Mouse (Mus musculus) neural tube, embryonic 14.5 days (tissue): ENCODE measurements around the gene Crybg3. TPM values are rescaled to one million over a fixed set of nuclear protein-coding genes. Genes with fewer than 3 reads are reported as not detected.

Experiments used
- ATAC-seq: fragments of 200-750 bp; cut with Nextera tagmentation; 2 replicates; pipeline ENCODE4 v1.8.0; 2017; ENCODE audit warnings: low read depth, mild to moderate bottlenecking, moderate TSS enrichment, moderate library complexity
- H3K27ac ChIP-seq: fragments of 300-500 bp; sonication (generic); 2 replicates; pipeline ENCODE4 v1.5.1; 2014; ENCODE audit warnings: low read depth, mild to moderate bottlenecking, control low read depth, low read length, moderate library complexity, mixed read lengths
- H3K27me3 ChIP-seq: fragments of 300-500 bp; sonication (generic); 2 replicates; pipeline ENCODE4 v1.6.1; 2014; ENCODE audit warnings: low read length; ENCODE audit not compliant: control insufficient read depth, insufficient read depth
- H3K36me3 ChIP-seq: fragments of 300-500 bp; sonication (generic); 2 replicates; pipeline ENCODE4 v1.6.1; 2014; ENCODE audit warnings: low read length, mixed read lengths; ENCODE audit not compliant: control insufficient read depth, insufficient read depth
- H3K4me1 ChIP-seq: fragments of 300-500 bp; sonication (generic); 2 replicates; pipeline ENCODE4 v1.6.1; 2014; ENCODE audit warnings: low read length; ENCODE audit not compliant: control insufficient read depth, insufficient read depth
- H3K4me2 ChIP-seq: fragments of 300-500 bp; sonication (generic); 2 replicates; pipeline ENCODE4 v1.6.1; 2014; ENCODE audit warnings: mild to moderate bottlenecking, low read depth, low read length, control low read depth
- H3K4me3 ChIP-seq: fragments of 300-500 bp; sonication (generic); 2 replicates; pipeline ENCODE4 v1.5.1; 2014; ENCODE audit warnings: low read depth, low read length, control low read depth, mixed read lengths
- H3K9ac ChIP-seq: fragments of 300-500 bp; sonication (generic); replicated peaks from 2 replicates; pipeline ENCODE4 v1.6.1; 2014; ENCODE audit warnings: low read depth, mild to moderate bottlenecking, control low read depth, low read length, mixed read lengths
- H3K9me3 ChIP-seq: fragments of 300-500 bp; sonication (generic); 2 replicates; pipeline ENCODE4 v1.6.1; 2016; ENCODE audit warnings: low read length; ENCODE audit not compliant: control insufficient read depth
- WGBS: fragments of 180-500 bp; shearing (Covaris S2); extraction: QIAGEN DNeasy Blood & Tissue Kit; methylation state at CpG from one replicate; pipeline ENCODE4 v1.1.7; 2014; 5-methylcytosine and 5-hydroxymethylcytosine counted together
- polyA plus RNA-seq: library from polyadenylated mRNA; unstranded; fragments of >200 nt; fragmentation: Nextera tagmentation; extraction: Ambion mirVana; gene quantifications from 2 replicates; pipeline ENCODE4 v1.2.1, GENCODE M21; 2014

The Crybg3 gene
- polyA plus RNA-seq, 1 experiment from 2014 or later: 2.2 TPM

GRCm38 (mm10) chr16:59586911-59587310 is 13.9 kb downstream of the Crybg3 start:
- no peak overlapping the region for H3K4me3 ChIP-seq
- H3K27me3 ChIP-seq: no peaks in the 10 kb centered on the region
- no peak overlapping the region for H3K4me2 ChIP-seq
- H3K9me3 ChIP-seq: no peaks in the 10 kb centered on the region
- 93% methylated on average over 8 of the region's 8 CpGs for WGBS
- H3K27ac ChIP-seq: no peak overlapping the region
- H3K9ac ChIP-seq: no peak overlapping the region
- no peak; the same call in 1 of the 2 replicates for ATAC-seq
- no peaks in the 10 kb centered on the region for H3K36me3 ChIP-seq
- no peaks in the 10 kb centered on the region for H3K4me1 ChIP-seq

- WGBS: 69% methylated on average over 6 of the region's 6 CpGs
- Histone ChIP-seq H3K36me3 (no peaks in the 10 kb centered on the region), H3K9me3 (no peaks in the 10 kb centered on the region), H3K4me3 (no peak overlapping the region), H3K4me1 (no peaks in the 10 kb centered on the region), H3K4me2 (no peak overlapping the region), H3K27me3 (no peaks in the 10 kb centered on the region), H3K27ac (no peak overlapping the region), H3K9ac (no peak overlapping the region)
- ATAC-seq: no peak
Observed at GRCm38 (mm10) chr16:59586276-59586675, 14.5 kb downstream of the Crybg3 start.

GRCm38 (mm10) chr16:59585706-59586244 is 15.0 kb downstream of the Crybg3 start:
- Histone ChIP-seq H3K4me2 (no peak overlapping the region), H3K9me3 (no peaks in the 10 kb centered on the region), H3K36me3 (no peaks in the 10 kb centered on the region), H3K27ac (no peak overlapping the region), H3K9ac (no peak overlapping the region), H3K27me3 (no peaks in the 10 kb centered on the region), H3K4me3 (no peak overlapping the region), H3K4me1 (no peaks in the 10 kb centered on the region)
- WGBS: 90% methylated on average over 4 of the region's 4 CpGs
- no peak for ATAC-seq

GRCm38 (mm10) chr16:59583515-59583914 is 17.3 kb downstream of the Crybg3 start:
- no peak overlapping the region for H3K4me2 ChIP-seq
- no peak for ATAC-seq
- H3K4me3 ChIP-seq: no peak overlapping the region
- no peaks in the 10 kb centered on the region for H3K36me3 ChIP-seq
- H3K27ac ChIP-seq: no peak overlapping the region
- no peaks in the 10 kb centered on the region for H3K27me3 ChIP-seq
- no peaks in the 10 kb centered on the region for H3K4me1 ChIP-seq
- 91% methylated on average over 5 of the region's 5 CpGs for WGBS
- H3K9me3 ChIP-seq: no peaks in the 10 kb centered on the region
- no peak overlapping the region for H3K9ac ChIP-seq

GRCm38 (mm10) chr16:59579237-59579636 is 21.5 kb downstream of the Crybg3 start:
- Histone ChIP-seq H3K27me3 (no peaks in the 10 kb centered on the region), H3K9ac (no peak overlapping the region), H3K9me3 (no peaks in the 10 kb centered on the region), H3K4me3 (no peak overlapping the region), H3K4me1 (no peaks in the 10 kb centered on the region), H3K27ac (no peak overlapping the region), H3K36me3 (no peaks in the 10 kb centered on the region), H3K4me2 (no peak overlapping the region)
- 92% methylated on average over 8 of the region's 8 CpGs for WGBS
- no peak for ATAC-seq

GRCm38 (mm10) chr16:59573961-59574360 is 26.8 kb downstream of the Crybg3 start:
- Histone ChIP-seq H3K9me3 (no peaks in the 10 kb centered on the region), H3K4me1 (no peaks in the 10 kb centered on the region), H3K4me3 (no peak overlapping the region), H3K27me3 (no peaks in the 10 kb centered on the region), H3K36me3 (no peaks in the 10 kb centered on the region), H3K9ac (no peak overlapping the region), H3K27ac (no peak overlapping the region), H3K4me2 (no peak overlapping the region)
- 47% methylated on average over 11 of the region's 11 CpGs for WGBS
- ATAC-seq: no peak

GRCm38 (mm10) chr16:59572685-59573084 is 28.1 kb downstream of the Crybg3 start:
- Histone ChIP-seq H3K36me3 (no peaks in the 10 kb centered on the region), H3K4me1 (no peaks in the 10 kb centered on the region), H3K4me2 (no peak overlapping the region), H3K27ac (no peak overlapping the region), H3K9me3 (no peaks in the 10 kb centered on the region), H3K4me3 (no peak overlapping the region), H3K27me3 (no peaks in the 10 kb centered on the region), H3K9ac (no peak overlapping the region)
- ATAC-seq: no peak
- 91% methylated on average over 3 of the region's 3 CpGs for WGBS

GRCm38 (mm10) chr16:59570807-59571206 is 30.0 kb downstream of the Crybg3 start:
- Histone ChIP-seq H3K27me3 (no peaks in the 10 kb centered on the region), H3K4me1 (no peaks in the 10 kb centered on the region), H3K36me3 (no peaks in the 10 kb centered on the region), H3K4me2 (no peak overlapping the region), H3K4me3 (no peak overlapping the region), H3K9ac (no peak overlapping the region), H3K27ac (no peak overlapping the region), H3K9me3 (no peaks in the 10 kb centered on the region)
- WGBS: 96% methylated on average over 8 of the region's 8 CpGs
- no peak for ATAC-seq

GRCm38 (mm10) chr16:59569837-59570236 is 30.9 kb downstream of the Crybg3 start:
- H3K9me3 ChIP-seq: no peaks in the 10 kb centered on the region
- no peak for ATAC-seq
- no peak overlapping the region for H3K4me3 ChIP-seq
- no peaks in the 10 kb centered on the region for H3K27me3 ChIP-seq
- no peaks in the 10 kb centered on the region for H3K36me3 ChIP-seq
- WGBS: 71% methylated on average over 8 of the region's 8 CpGs
- no peak overlapping the region for H3K4me2 ChIP-seq
- no peak overlapping the region for H3K27ac ChIP-seq
- no peaks in the 10 kb centered on the region for H3K4me1 ChIP-seq
- no peak overlapping the region for H3K9ac ChIP-seq
